Mouse (Mus musculus) neural tube, embryonic 14.5 days (tissue): ENCODE measurements around the gene Ppp1r8. TPM values are rescaled to one million over a fixed set of nuclear protein-coding genes. Genes with fewer than 3 reads are reported as not detected.
"Not testable (repeated sequence)": the region's sequence is repeated elsewhere in the genome, so short reads cannot be mapped to it uniquely, and the experiment has no call there.

Experiments used
- ATAC-seq: fragments of 200-750 bp; cut with Nextera tagmentation; 2 replicates; pipeline ENCODE4 v1.8.0; 2017; ENCODE audit warnings: low read depth, mild to moderate bottlenecking, moderate TSS enrichment, moderate library complexity
- H3K27ac ChIP-seq: fragments of 300-500 bp; sonication (generic); 2 replicates; pipeline ENCODE4 v1.5.1; 2014; ENCODE audit warnings: low read depth, mild to moderate bottlenecking, control low read depth, low read length, moderate library complexity, mixed read lengths
- H3K27me3 ChIP-seq: fragments of 300-500 bp; sonication (generic); 2 replicates; pipeline ENCODE4 v1.6.1; 2014; ENCODE audit warnings: low read length; ENCODE audit not compliant: control insufficient read depth, insufficient read depth
- H3K36me3 ChIP-seq: fragments of 300-500 bp; sonication (generic); 2 replicates; pipeline ENCODE4 v1.6.1; 2014; ENCODE audit warnings: low read length, mixed read lengths; ENCODE audit not compliant: control insufficient read depth, insufficient read depth
- H3K4me1 ChIP-seq: fragments of 300-500 bp; sonication (generic); 2 replicates; pipeline ENCODE4 v1.6.1; 2014; ENCODE audit warnings: low read length; ENCODE audit not compliant: control insufficient read depth, insufficient read depth
- H3K4me2 ChIP-seq: fragments of 300-500 bp; sonication (generic); 2 replicates; pipeline ENCODE4 v1.6.1; 2014; ENCODE audit warnings: mild to moderate bottlenecking, low read depth, low read length, control low read depth
- H3K4me3 ChIP-seq: fragments of 300-500 bp; sonication (generic); 2 replicates; pipeline ENCODE4 v1.5.1; 2014; ENCODE audit warnings: low read depth, low read length, control low read depth, mixed read lengths
- H3K9ac ChIP-seq: fragments of 300-500 bp; sonication (generic); replicated peaks from 2 replicates; pipeline ENCODE4 v1.6.1; 2014; ENCODE audit warnings: low read depth, mild to moderate bottlenecking, control low read depth, low read length, mixed read lengths
- H3K9me3 ChIP-seq: fragments of 300-500 bp; sonication (generic); 2 replicates; pipeline ENCODE4 v1.6.1; 2016; ENCODE audit warnings: low read length; ENCODE audit not compliant: control insufficient read depth
- WGBS: fragments of 180-500 bp; shearing (Covaris S2); extraction: QIAGEN DNeasy Blood & Tissue Kit; methylation state at CpG from one replicate; pipeline ENCODE4 v1.1.7; 2014; 5-methylcytosine and 5-hydroxymethylcytosine counted together
- polyA plus RNA-seq: library from polyadenylated mRNA; unstranded; fragments of >200 nt; fragmentation: Nextera tagmentation; extraction: Ambion mirVana; gene quantifications from 2 replicates; pipeline ENCODE4 v1.2.1, GENCODE M21; 2014

Gene Ppp1r8
- polyA plus RNA-seq, 1 experiment from 2014 or later: 52.6 TPM

DNA sequence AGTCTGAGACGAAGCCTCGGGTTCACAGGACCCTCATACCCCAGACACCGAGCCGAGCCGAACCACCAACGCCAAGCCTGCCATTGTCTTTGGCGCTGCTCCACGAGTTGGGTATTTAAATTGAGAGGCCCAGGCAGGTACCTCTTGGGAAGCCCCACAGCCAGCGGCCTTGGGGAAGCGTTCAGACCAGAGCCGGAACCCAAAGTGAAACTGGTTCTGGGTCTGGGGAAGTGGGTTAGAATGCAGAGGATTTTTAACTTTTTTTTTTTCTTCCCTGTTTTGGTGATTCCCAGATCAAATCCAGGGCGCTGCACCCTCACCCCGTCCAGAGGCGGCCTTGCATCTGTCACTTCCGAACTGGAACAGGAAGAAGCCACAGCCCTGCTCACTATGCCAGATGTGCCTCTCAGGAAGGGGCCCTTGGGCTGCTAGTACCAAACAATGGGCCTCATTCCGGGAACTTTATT is 40.8 kb downstream of the Ppp1r8 start:
- no peak for ATAC-seq
- Histone ChIP-seq H3K36me3 (no peaks in the 10 kb centered on the region), H3K9ac (no peak overlapping the region), H3K4me2 (no peak overlapping the region), H3K4me1 (no peaks in the 10 kb centered on the region), H3K4me3 (no peak overlapping the region), H3K9me3 (no peaks in the 10 kb centered on the region), H3K27ac (no peak overlapping the region), H3K27me3 (no peaks in the 10 kb centered on the region)
- 72% methylated on average over 16 of the region's 16 CpGs for WGBS

- Histone ChIP-seq H3K9ac (no peak overlapping the region), H3K4me3 (no peak overlapping the region), H3K9me3 (no peaks in the 10 kb centered on the region), H3K4me2 (no peak overlapping the region), H3K27me3 (no peaks in the 10 kb centered on the region), H3K4me1 (no peaks in the 10 kb centered on the region), H3K27ac (no peak overlapping the region), H3K36me3 (no peaks in the 10 kb centered on the region)
- WGBS: 82% methylated on average over 18 of the region's 18 CpGs
- ATAC-seq: no peak
Observed at GRCm38 (mm10) chr4:132801176-132802077, 41.5 kb downstream of the Ppp1r8 start.

DNA sequence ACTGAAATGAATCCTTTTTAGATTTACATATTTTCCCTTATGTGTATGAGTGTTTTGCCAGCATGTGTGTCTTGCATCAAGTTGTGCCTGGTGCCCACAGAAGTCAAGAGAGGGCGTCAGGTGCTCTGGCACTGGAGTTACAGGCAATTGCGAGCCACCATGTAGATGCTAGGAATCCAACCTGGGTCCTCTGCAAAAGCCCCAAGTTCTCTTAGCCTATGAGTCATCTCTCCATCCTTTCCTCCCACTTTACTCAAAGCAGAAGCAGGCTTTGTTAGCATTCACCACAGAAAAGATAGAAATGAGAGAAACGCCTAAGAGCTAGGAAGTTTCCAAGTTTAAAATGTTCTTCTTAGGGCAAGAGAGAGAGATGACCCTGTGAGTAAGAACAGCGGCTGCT is 43.1 kb downstream of the Ppp1r8 start:
- H3K9ac ChIP-seq: no peak overlapping the region
- H3K36me3 ChIP-seq: no peaks in the 10 kb centered on the region
- WGBS: 94% methylated on average over 4 of the region's 4 CpGs
- H3K27me3 ChIP-seq: no peaks in the 10 kb centered on the region
- H3K27ac ChIP-seq: no peak overlapping the region
- H3K4me3 ChIP-seq: no peak overlapping the region
- no peak overlapping the region for H3K4me2 ChIP-seq
- H3K4me1 ChIP-seq: no peaks in the 10 kb centered on the region
- no peaks in the 10 kb centered on the region for H3K9me3 ChIP-seq
- no peak for ATAC-seq

DNA sequence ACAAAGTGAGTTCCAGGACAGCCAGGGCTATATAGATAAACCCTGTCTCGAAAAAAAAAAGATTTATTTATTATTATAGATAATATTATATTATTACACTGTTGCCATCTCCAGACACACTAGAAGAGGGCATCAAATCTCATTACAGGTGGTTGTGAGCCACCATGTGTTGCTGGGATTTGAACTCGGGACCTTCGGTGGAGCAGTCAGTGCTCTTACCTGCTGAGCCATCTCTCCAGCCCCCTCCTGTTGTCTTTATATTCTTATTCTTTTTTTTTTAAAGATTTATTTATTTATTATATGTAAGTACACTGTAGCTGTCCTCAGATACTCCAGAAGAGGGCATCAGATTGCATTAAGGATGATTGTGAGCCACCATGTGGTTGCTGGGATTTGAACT is 44.3 kb downstream of the Ppp1r8 start:
- H3K36me3 ChIP-seq, H3K4me1 ChIP-seq, H3K9ac ChIP-seq, H3K27ac ChIP-seq, H3K27me3 ChIP-seq, H3K4me3 ChIP-seq, H3K4me2 ChIP-seq, H3K9me3 ChIP-seq, ATAC-seq: not testable (repeated sequence)
- WGBS: 83% methylated on average over 3 of the region's 3 CpGs

GRCm38 (mm10) chr4:132798028-132798427 is 44.9 kb downstream of the Ppp1r8 start:
- Histone ChIP-seq H3K4me2 (no peak overlapping the region), H3K36me3 (no peaks in the 10 kb centered on the region), H3K9me3 (no peaks in the 10 kb centered on the region), H3K4me1 (no peaks in the 10 kb centered on the region), H3K9ac (no peak overlapping the region), H3K27ac (no peak overlapping the region), H3K27me3 (no peaks in the 10 kb centered on the region), H3K4me3 (no peak overlapping the region)
- ATAC-seq: no peak
- WGBS: 79% methylated on average over 4 of the region's 4 CpGs

DNA sequence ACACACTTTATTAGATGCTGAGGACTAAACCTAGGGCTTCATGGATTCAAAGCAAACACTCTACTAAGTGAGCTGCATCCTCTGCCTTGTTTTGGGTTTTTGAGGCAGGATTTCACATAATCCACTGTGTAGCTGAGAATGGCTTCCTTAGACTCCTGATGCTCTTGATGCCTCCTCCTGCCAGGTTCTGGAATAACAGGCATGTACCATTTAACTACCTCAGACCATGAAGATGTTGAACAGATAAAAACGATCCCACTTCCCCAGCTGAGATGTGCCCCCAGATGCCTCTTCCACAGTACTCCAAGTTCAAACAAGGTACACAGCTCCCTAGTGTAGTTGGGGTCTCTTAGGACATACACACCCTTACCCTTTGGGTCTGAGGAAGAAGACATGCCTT is 45.5 kb downstream of the Ppp1r8 start:
- H3K4me3 ChIP-seq: no peak overlapping the region
- no peaks in the 10 kb centered on the region for H3K27me3 ChIP-seq
- no peak overlapping the region for H3K4me2 ChIP-seq
- H3K9me3 ChIP-seq: no peaks in the 10 kb centered on the region
- WGBS: 75% methylated on average over 1 of the region's 1 CpGs
- H3K9ac ChIP-seq: no peak overlapping the region
- no peaks in the 10 kb centered on the region for H3K36me3 ChIP-seq
- no peaks in the 10 kb centered on the region for H3K4me1 ChIP-seq
- no peak for ATAC-seq
- H3K27ac ChIP-seq: no peak overlapping the region

DNA sequence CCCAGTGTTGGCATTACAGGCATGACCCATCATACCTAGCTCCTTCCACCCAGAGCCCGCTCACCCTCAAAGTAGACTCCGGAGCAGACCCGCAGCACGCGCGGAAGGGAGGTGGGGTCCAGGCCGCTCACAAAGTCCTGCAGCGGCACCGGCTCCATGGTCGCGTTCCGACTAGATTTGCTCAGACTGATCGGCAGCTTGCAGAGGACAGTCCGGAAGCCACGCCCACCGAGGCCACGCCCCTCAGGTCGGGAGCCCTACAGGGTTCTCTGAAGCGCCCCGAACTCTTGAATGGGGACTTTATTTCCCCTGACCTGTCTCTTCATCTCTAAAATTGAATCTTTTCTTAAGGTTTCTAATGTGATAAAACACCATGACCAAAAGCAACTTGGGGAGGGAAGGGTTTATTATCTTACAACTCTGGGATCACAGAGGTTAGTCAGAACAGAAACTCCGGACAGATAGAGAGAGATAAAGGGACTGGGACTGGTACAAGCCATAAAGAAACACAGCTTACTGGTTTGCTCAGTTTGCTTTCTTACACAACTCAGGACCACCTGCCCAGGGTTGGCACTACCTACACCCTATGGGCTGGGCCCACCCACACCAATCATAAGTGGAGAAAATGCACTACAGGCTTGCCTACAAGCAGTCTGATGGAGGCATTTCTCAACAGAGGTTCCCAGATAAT is 46.6 kb downstream of the Ppp1r8 start, which contains the start of gene Themis2:
Gene Themis2 (minus strand): TSS at position 192 of the 691 bp plus-strand sequence.
- 2% methylated on average over 21 of the region's 21 CpGs for WGBS
- Histone ChIP-seq H3K27ac (no peak within 1 kb of the TSS), H3K4me3 (peak within 1 kb of the TSS; percentile 8; the same call in 1 of the 2 replicates), H3K27me3 (no peaks in the 10 kb centered on the region), H3K9me3 (no peaks in the 10 kb centered on the region), H3K4me2 (peak within 1 kb of the TSS; percentile 43), H3K36me3 (no peaks in the 10 kb centered on the region), H3K4me1 (no peaks in the 10 kb centered on the region), H3K9ac (no peak within 1 kb of the TSS)
- ATAC-seq: no peak

- ATAC-seq: no peak
- no peaks in the 10 kb centered on the region for H3K4me1 ChIP-seq
- H3K4me2 ChIP-seq: no peak overlapping the region
- WGBS: 61% methylated on average over 7 of the region's 7 CpGs
- no peaks in the 10 kb centered on the region for H3K9me3 ChIP-seq
- no peak overlapping the region for H3K9ac ChIP-seq
- no peak overlapping the region for H3K4me3 ChIP-seq
- no peaks in the 10 kb centered on the region for H3K27me3 ChIP-seq
- H3K27ac ChIP-seq: no peak overlapping the region
- no peaks in the 10 kb centered on the region for H3K36me3 ChIP-seq
Observed at GRCm38 (mm10) chr4:132795171-132795570, 47.8 kb downstream of the Ppp1r8 start.

GRCm38 (mm10) chr4:132794760-132795159 is 48.2 kb downstream of the Ppp1r8 start:
- ATAC-seq: no peak
- no peaks in the 10 kb centered on the region for H3K9me3 ChIP-seq
- no peaks in the 10 kb centered on the region for H3K36me3 ChIP-seq
- no peaks in the 10 kb centered on the region for H3K27me3 ChIP-seq
- no peaks in the 10 kb centered on the region for H3K4me1 ChIP-seq
- H3K27ac ChIP-seq: no peak overlapping the region
- H3K9ac ChIP-seq: no peak overlapping the region
- H3K4me2 ChIP-seq: no peak overlapping the region
- WGBS: 86% methylated on average over 8 of the region's 8 CpGs
- no peak overlapping the region for H3K4me3 ChIP-seq
